Mouse (Mus musculus) common myeloid progenitor, adult 5-6 weeks (primary cell): Measurements from ENCODE around the gene Ddhd1. TPM values are rescaled to one million over a fixed set of nuclear protein-coding genes. Genes with fewer than 3 reads are reported as not detected.

ENCODE experiments used
- ATAC-seq: replicated peaks from 2 replicates; pipeline ENCODE4 v1.8.0; 2016; ENCODE audit warnings: low read depth, mild to moderate bottlenecking, moderate TSS enrichment, inconsistent platforms; ENCODE audit not compliant: poor library complexity, severe bottlenecking
- total RNA-seq: library from RNA; stranded (forward); fragments of 200-1000, 187-1606 nt; gene quantifications from 2 replicates; pipeline ENCODE4 v1.2.3, GENCODE M21; 2017

Gene Ddhd1
- 25.5 and 29.4 TPM in 2 replicates for total RNA-seq

DNA sequence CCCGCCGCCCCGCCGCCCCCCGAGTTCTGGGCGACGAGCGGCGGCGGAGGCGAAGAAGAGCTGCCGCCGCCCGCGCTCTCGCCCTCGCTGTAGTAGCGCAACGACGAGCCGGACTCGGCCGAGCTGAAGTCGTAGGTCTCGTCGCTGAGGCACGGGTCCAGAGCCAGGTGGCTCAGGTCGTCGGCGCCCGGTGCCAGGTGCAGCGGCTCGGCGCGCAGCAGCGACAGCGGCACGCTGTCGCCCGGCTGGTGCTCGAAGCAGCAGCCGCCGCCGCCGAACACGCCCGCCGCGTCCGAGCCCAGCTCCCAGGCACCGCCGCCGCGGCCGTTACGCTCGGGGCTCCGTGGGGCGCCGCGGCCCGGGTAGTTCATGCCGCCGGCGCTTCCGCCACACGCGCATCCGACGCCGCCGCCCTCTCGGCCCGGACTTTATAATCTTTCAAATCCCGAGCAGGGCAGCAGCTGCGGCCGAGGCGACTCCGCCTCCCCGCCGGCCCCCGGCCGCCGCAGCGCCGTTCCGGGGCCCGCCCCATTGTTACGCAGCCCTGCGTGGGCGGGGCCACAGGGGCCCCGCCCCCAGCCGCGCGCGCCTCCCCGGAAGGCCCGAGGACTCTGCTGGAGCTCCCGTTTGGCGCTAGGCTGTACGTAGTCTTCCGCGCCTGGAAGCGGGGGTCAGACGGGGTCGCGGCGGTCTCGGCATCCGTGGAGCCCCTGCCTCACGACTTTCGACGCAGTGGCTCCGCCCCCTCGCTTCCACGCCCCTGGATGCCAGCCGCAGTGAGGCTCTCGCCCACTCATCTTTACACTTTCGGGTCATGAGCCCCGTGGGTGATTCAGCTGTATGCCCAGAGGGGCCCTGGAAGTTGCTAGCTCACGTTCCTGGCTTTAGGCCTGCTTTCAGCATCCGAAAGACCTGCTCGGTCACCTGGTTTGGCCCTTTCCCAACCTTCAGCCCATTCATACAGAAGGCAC is at the start of gene Ddhd1:
Gene Ddhd1 (minus strand): TSS at position 503 of the 971 bp plus-strand sequence.
- ATAC-seq = peak; percentile 79

GRCm38 (mm10) chr14:45707176-45707910 is 49.4 kb upstream of the Ddhd1 start:
- ATAC-seq = no peak

- ATAC-seq = no peak
These were observed 42.2 kb upstream of the Ddhd1 start for GRCm38 (mm10) chr14:45700031-45700572.

- no peak for ATAC-seq
These were observed 40.9 kb upstream of the Ddhd1 start for GRCm38 (mm10) chr14:45698867-45699266.

GRCm38 (mm10) chr14:45696098-45696497 is 38.2 kb upstream of the Ddhd1 start:
- no peak for ATAC-seq

DNA sequence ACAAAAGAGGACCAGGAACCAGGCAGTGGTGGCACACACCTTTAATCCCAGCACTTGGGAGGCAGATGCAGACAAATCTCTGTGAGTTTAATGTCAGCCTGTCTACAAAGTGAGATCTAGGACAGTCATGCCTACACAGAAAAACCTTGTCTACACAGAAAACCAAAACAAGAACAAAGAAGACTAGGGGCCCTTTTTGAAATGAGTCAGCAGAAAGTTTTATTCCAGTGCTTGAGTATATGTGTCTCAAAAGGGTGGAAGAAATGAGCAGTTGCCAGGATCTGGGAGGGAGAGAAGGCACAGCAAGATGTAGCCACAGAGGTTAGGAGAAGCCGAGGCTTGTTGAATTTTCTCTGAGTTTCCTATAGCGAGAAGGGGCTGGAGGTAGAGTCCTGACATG is 35.9 kb upstream of the Ddhd1 start:
- no peak for ATAC-seq

- ATAC-seq = peak; percentile 81
These were observed 32.7 kb upstream of the Ddhd1 start for GRCm38 (mm10) chr14:45690520-45691246.

DNA sequence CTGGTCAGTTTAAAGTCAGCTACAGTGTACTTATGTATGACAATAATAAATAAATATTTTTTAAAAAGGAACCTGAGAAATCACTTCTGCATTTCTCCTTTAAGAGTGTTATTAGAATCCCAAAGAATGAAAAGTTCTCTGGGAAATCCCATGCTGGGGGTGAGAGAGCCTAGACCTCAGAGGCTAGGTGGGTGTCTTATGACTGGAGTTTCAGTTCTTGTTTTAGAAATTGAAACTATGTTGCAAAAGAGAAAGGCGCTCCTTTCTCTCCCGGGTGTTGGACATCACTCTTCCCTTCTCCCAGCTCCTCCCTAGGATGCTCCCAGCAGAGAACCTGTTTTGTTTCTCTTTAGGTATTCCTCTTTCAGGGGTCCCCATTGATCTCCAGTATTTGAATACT is 27.4 kb upstream of the Ddhd1 start:
- ATAC-seq = 0 out of 2 replicates have a peak, but pooled peaks have one; percentile 22

DNA sequence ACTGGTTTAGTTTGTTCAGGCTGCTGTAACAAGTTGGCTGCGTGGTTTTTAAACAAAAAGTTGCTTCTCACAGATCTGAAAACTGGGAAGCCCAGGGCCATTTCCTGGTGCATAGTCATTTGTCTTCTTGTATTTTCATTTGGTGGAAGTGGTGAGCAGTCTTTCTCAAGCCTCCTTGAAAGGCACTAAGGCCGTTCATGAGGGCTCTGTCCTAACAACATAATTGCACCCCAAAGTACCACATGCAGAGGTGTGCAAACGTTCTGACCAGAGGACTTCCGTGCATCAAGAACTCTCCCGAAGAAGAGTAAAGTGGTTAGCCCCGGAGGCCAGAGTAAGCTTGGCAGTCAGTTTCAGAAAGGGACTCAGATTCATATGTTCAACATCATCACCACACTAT is 18.8 kb upstream of the Ddhd1 start:
- no peak for ATAC-seq

DNA sequence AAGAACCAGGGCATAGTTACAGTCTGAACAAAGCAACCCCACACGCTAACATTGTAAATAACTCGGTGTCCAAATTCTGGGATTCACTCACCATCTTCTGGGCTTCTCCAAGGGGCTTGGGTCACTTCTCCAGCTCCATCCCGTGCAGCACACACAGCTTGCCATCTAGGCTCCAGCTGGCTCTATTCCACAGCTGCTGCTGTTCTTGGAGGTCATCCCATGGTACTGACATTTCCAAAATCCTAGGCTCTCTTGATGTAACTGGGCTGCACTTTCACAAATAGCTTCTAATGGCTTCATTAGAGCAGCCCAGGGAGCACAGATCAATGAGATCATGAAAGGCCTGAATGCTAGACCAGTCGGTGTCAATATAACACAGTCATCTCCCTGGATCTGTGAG is 10.4 kb upstream of the Ddhd1 start:
- no peak for ATAC-seq

DNA sequence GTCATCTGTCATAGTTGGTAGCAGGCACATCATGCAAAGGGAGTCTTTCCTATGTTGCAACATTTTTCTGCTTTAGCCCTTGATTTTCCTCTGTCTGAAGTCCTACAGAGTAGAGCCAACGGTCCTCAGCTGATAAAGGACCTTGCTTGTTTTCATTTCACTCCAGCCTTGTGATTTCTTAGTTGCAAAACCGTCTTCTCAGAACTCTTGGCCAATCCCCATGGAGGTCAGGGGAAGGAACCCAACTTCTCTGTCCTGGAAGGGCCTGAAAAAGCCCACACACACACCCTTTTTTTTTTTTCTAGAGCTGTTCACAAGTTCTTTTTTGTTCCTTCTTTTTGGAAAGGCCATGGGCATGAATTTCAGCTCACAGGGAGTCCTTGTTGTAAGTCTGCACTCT is 9.3 kb upstream of the Ddhd1 start:
- ATAC-seq = no peak

GRCm38 (mm10) chr14:45661575-45661974 is 3.6 kb upstream of the Ddhd1 start:
- no peak for ATAC-seq

DNA sequence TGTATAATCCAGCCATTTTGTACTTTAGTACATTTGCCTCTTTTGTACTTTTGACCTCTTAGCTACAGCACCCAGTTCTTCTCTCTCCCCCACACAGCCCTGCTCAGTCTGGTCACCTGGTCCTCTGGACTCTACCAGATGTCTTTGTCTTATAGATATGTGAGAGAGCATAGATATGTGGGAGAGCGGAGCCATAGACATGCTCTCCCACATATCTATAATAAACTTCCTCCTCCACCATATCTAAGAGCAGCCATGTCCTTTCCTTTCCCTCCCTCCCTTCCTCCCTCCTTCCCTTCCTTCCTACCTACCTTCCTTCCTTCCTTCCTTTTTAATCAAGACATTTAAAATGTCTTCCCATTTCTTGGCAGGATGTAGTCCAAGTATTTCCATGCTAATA is 2.4 kb upstream of the Ddhd1 start:
- no peak for ATAC-seq

DNA sequence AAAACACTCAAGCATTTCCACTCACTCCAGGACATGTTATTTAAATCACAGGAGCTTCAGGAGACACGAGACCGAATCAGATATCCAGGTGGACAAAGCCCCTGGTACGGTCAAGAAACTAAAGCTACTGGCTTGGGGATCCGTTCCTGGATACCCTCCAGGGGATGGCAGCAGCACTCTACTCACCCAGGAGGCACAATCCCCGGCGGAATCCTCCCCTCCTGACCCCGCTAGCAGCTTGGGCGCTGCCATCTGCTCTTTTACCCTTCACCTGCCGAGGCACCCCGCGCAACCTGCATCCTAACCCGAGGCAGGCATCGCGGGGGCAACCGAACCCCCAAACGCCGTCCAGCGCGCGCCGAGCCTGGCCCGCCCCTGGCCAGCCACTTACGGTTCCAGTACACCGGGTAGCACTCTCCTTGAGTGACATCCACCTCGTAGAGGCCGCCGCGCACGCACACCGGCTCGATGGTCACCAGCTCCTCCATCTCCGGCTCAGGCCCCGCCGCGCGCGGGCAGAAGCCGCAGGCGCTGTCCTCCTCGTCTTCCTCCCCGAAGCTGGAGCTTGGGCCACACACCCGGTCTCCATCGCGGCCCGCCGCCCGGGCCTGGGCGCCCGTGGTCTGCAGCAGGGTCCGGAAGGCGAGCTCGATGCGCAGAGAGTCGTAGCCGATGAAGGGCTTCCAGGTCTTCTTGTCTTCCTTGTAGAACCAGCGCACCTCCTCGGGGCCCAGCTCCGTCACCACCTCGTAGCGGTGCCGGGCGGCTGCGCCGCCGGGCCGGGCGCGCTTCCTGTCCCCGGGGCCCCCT is 907 bp downstream of the Ddhd1 start:
- peak; percentile 9; the same call in 1 of the 2 replicates for ATAC-seq

- no peak for ATAC-seq
These were observed 3.0 kb downstream of the Ddhd1 start for GRCm38 (mm10) chr14:45654876-45655416.

- no peak; the same call in 1 of the 2 replicates for ATAC-seq
These were observed 4.2 kb downstream of the Ddhd1 start for GRCm38 (mm10) chr14:45653756-45654155.

DNA sequence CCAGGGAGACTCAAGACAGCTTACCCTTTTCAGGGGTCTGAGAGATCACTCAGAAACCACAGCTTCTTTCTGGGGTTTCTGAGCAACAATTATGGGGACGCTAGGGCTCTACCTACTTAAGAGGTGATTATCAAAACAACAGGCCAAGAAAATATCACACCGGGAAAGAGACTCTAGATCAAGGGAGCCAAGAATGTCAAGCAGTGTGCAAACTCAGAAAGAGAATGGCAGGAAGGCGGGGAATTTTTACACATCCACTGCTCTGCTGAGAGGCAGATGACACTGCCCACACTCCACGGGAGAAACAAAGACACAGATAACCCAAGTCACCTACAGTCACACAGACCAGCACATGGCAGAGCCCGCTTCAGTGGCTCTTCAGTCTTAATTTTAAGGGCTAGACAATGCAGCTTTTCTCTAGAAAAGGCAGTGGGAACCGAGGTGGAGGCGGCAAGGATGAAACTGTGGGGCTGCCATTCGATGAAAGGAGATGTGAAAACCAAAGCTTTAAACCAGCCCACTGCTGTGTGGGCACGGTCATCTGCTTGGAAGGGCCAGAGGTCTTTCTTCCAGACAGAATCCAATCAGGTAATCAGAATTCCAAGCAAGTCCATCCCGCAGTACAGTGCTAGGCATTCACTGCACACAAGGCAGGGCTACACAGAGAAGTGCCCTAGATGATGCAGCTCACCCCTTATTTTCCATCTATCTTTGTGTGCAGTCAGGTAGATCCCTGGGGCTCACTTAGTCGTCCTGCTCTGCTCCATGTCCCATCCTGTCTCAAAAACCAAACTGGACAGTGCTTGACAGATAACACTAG is 8.7 kb downstream of the Ddhd1 start:
- no peak for ATAC-seq

- no peak for ATAC-seq
These were observed 9.8 kb downstream of the Ddhd1 start for GRCm38 (mm10) chr14:45648144-45648543.
